Mouse (Mus musculus) heart, embryonic 16.5 days (tissue): ENCODE results near the gene Coro2b. TPM values are rescaled to one million over a fixed set of nuclear protein-coding genes. Genes with fewer than 3 reads are reported as not detected.
A peak's percentile ranks its signal among the peaks of the same experiment; 100 is the strongest.

ENCODE experiments used
- ATAC-seq: fragments of 200-750 bp; cut with Nextera tagmentation; replicated peaks from 2 replicates; pipeline ENCODE4 v1.8.0; 2017; ENCODE audit warnings: moderate number of reproducible peaks; ENCODE audit not compliant: insufficient read depth, low FRiP score; ENCODE audit errors: extremely low read depth
- H3K27ac ChIP-seq: fragments of 300-500 bp; sonication (generic); 2 replicates; pipeline ENCODE4 v1.5.1; 2014; ENCODE audit warnings: mild to moderate bottlenecking, low read length, control low read depth, moderate library complexity
- H3K27me3 ChIP-seq: fragments of 300-500 bp; sonication (generic); 2 replicates; pipeline ENCODE4 v1.6.1; 2014; ENCODE audit warnings: low read length, mixed read lengths; ENCODE audit not compliant: control insufficient read depth, insufficient read depth
- H3K36me3 ChIP-seq: fragments of 300-500 bp; sonication (generic); 2 replicates; pipeline ENCODE4 v1.6.1; 2014; ENCODE audit not compliant: control insufficient read depth, insufficient read depth
- H3K4me1 ChIP-seq: fragments of 300-500 bp; sonication (generic); 2 replicates; pipeline ENCODE4 v1.6.1; 2014; ENCODE audit warnings: low read length, mixed read lengths; ENCODE audit not compliant: control insufficient read depth, insufficient read depth
- H3K4me2 ChIP-seq: fragments of 300-500 bp; sonication (generic); 2 replicates; pipeline ENCODE4 v1.6.1; 2014; ENCODE audit warnings: low read depth, mild to moderate bottlenecking, control low read depth, low read length
- H3K4me3 ChIP-seq: fragments of 300-500 bp; sonication (generic); 2 replicates; pipeline ENCODE4 v1.5.1; 2014; ENCODE audit warnings: mild to moderate bottlenecking, control low read depth, low read length
- H3K9ac ChIP-seq: fragments of 300-500 bp; sonication (generic); 2 replicates; pipeline ENCODE4 v1.6.1; 2014; ENCODE audit warnings: low read length, control low read depth
- H3K9me3 ChIP-seq: fragments of 300-500 bp; sonication (generic); replicated peaks from 2 replicates; pipeline ENCODE4 v1.6.1; 2016; ENCODE audit warnings: low read length; ENCODE audit not compliant: control insufficient read depth
- WGBS: fragments of 180-500 bp; shearing (Covaris S2); extraction: QIAGEN DNeasy Blood & Tissue Kit; methylation state at CpG from one replicate; pipeline ENCODE4 v1.1.7; 2014; 5-methylcytosine and 5-hydroxymethylcytosine counted together
- polyA plus RNA-seq: library from polyadenylated mRNA; unstranded; fragments of >200 nt; fragmentation: Nextera tagmentation; extraction: Ambion mirVana; gene quantifications from 2 replicates; pipeline ENCODE4 v1.2.1, GENCODE M21; 2015

The Coro2b gene
- polyA plus RNA-seq, 1 experiment from 2014 or later, result 7.1 TPM

GRCm38 (mm10) chr9:62480149-62480548 is 56.7 kb downstream of the Coro2b start:
- Histone ChIP-seq H3K36me3 (no peaks in the 10 kb centered on the region), H3K4me3 (no peak overlapping the region), H3K4me1 (peaks cover 10% of the 10 kb centered on the region), H3K4me2 (no peak overlapping the region), H3K27me3 (0 out of 2 replicates have a peak, but pooled peaks cover 4% of the 10 kb centered on the region), H3K9ac (no peak overlapping the region), H3K27ac (no peak overlapping the region), H3K9me3 (no peaks in the 10 kb centered on the region)
- WGBS, result 87% methylated on average over 9 of the region's 9 CpGs
- no peak for ATAC-seq

- WGBS, result 35% methylated on average over 11 of the region's 11 CpGs
- no peak overlapping the region for H3K4me2 ChIP-seq
- H3K4me3 ChIP-seq, result no peak overlapping the region
- peak overlapping the region; percentile 10; the same call in 1 of the 2 replicates for H3K27ac ChIP-seq
- H3K27me3 ChIP-seq, result 0 out of 2 replicates have a peak, but pooled peaks cover 4% of the 10 kb centered on the region
- H3K9ac ChIP-seq, result no peak overlapping the region; the same call in 1 of the 2 replicates
- peak; percentile 95 for ATAC-seq
- peaks cover 10% of the 10 kb centered on the region for H3K4me1 ChIP-seq
- no peaks in the 10 kb centered on the region for H3K9me3 ChIP-seq
- H3K36me3 ChIP-seq, result no peaks in the 10 kb centered on the region
These were observed 59.9 kb downstream of the Coro2b start for GRCm38 (mm10) chr9:62476782-62477487.

GRCm38 (mm10) chr9:62474206-62474605 is 62.6 kb downstream of the Coro2b start:
- Histone ChIP-seq H3K4me3 (no peak overlapping the region), H3K9me3 (no peaks in the 10 kb centered on the region), H3K4me1 (peaks cover 10% of the 10 kb centered on the region), H3K36me3 (no peaks in the 10 kb centered on the region), H3K27ac (no peak overlapping the region), H3K27me3 (no peaks in the 10 kb centered on the region), H3K9ac (no peak overlapping the region), H3K4me2 (no peak overlapping the region)
- WGBS, result 71% methylated on average over 2 of the region's 2 CpGs
- ATAC-seq, result no peak

- Histone ChIP-seq H3K9me3 (no peaks in the 10 kb centered on the region), H3K27me3 (no peaks in the 10 kb centered on the region), H3K4me1 (peaks cover under 1% of the 10 kb centered on the region; the same call in 1 of the 2 replicates), H3K4me3 (no peak overlapping the region), H3K9ac (no peak overlapping the region), H3K4me2 (no peak overlapping the region), H3K27ac (no peak overlapping the region), H3K36me3 (no peaks in the 10 kb centered on the region)
- 89% methylated on average over 14 of the region's 14 CpGs for WGBS
- ATAC-seq, result no peak
These were observed 65.2 kb downstream of the Coro2b start for GRCm38 (mm10) chr9:62471541-62472189.

GRCm38 (mm10) chr9:62471041-62471440 is 65.8 kb downstream of the Coro2b start:
- Histone ChIP-seq H3K4me2 (no peak overlapping the region), H3K4me1 (no peaks in the 10 kb centered on the region), H3K4me3 (no peak overlapping the region), H3K27ac (no peak overlapping the region), H3K27me3 (no peaks in the 10 kb centered on the region), H3K9me3 (no peaks in the 10 kb centered on the region), H3K36me3 (no peaks in the 10 kb centered on the region), H3K9ac (no peak overlapping the region)
- 86% methylated on average over 14 of the region's 14 CpGs for WGBS
- no peak for ATAC-seq

- Histone ChIP-seq H3K4me2 (no peak overlapping the region), H3K36me3 (no peaks in the 10 kb centered on the region), H3K27ac (no peak overlapping the region), H3K27me3 (no peaks in the 10 kb centered on the region), H3K4me1 (no peaks in the 10 kb centered on the region), H3K4me3 (no peak overlapping the region), H3K9ac (no peak overlapping the region), H3K9me3 (no peaks in the 10 kb centered on the region)
- ATAC-seq, result peak; percentile 59
- WGBS, result 19% methylated on average over 1 of the region's 1 CpGs
These were observed 66.4 kb downstream of the Coro2b start for GRCm38 (mm10) chr9:62470398-62470797.

GRCm38 (mm10) chr9:62469696-62470095 is 67.1 kb downstream of the Coro2b start:
- ATAC-seq, result no peak
- H3K4me2 ChIP-seq, result no peak overlapping the region
- no peaks in the 10 kb centered on the region for H3K9me3 ChIP-seq
- WGBS, result 83% methylated on average over 10 of the region's 10 CpGs
- no peak overlapping the region for H3K9ac ChIP-seq
- H3K27me3 ChIP-seq, result no peaks in the 10 kb centered on the region
- no peaks in the 10 kb centered on the region for H3K36me3 ChIP-seq
- H3K4me3 ChIP-seq, result no peak overlapping the region
- no peak overlapping the region for H3K27ac ChIP-seq
- H3K4me1 ChIP-seq, result no peaks in the 10 kb centered on the region

GRCm38 (mm10) chr9:62469143-62469542 is 67.7 kb downstream of the Coro2b start:
- H3K4me1 ChIP-seq, result no peaks in the 10 kb centered on the region
- H3K9me3 ChIP-seq, result no peaks in the 10 kb centered on the region
- no peak overlapping the region for H3K27ac ChIP-seq
- no peak for ATAC-seq
- no peak overlapping the region for H3K4me2 ChIP-seq
- no peaks in the 10 kb centered on the region for H3K36me3 ChIP-seq
- no peaks in the 10 kb centered on the region for H3K27me3 ChIP-seq
- WGBS, result 74% methylated on average over 13 of the region's 13 CpGs
- H3K4me3 ChIP-seq, result no peak overlapping the region
- no peak overlapping the region for H3K9ac ChIP-seq

- no peaks in the 10 kb centered on the region for H3K36me3 ChIP-seq
- no peak overlapping the region for H3K9ac ChIP-seq
- no peak for ATAC-seq
- no peak overlapping the region for H3K4me3 ChIP-seq
- H3K9me3 ChIP-seq, result no peaks in the 10 kb centered on the region
- no peak overlapping the region for H3K4me2 ChIP-seq
- no peaks in the 10 kb centered on the region for H3K4me1 ChIP-seq
- H3K27ac ChIP-seq, result no peak overlapping the region
- 85% methylated on average over 1 of the region's 1 CpGs for WGBS
- H3K27me3 ChIP-seq, result no peaks in the 10 kb centered on the region
These were observed 69.4 kb downstream of the Coro2b start for GRCm38 (mm10) chr9:62467413-62467784.
